Mouse (Mus musculus) erythroblast, embryonic 14.5 days (primary cell): ENCODE data around the gene Acot12. TPM values are rescaled to one million over a fixed set of nuclear protein-coding genes. Genes with fewer than 3 reads are reported as not detected.

ENCODE experiments used
- H3K27me3 ChIP-seq: 2 replicates; pipeline ENCODE4 v1.6.1; 2012; ENCODE audit warnings: inconsistent platforms; ENCODE audit not compliant: control insufficient read depth
- H3K36me3 ChIP-seq: 2 replicates; pipeline ENCODE4 v1.6.1; 2012; ENCODE audit warnings: mild to moderate bottlenecking, inconsistent platforms; ENCODE audit not compliant: control insufficient read depth
- H3K4me1 ChIP-seq: 2 replicates; pipeline ENCODE4 v1.6.1; 2012; ENCODE audit warnings: inconsistent platforms; ENCODE audit not compliant: control insufficient read depth
- H3K4me3 ChIP-seq: replicated peaks from 2 replicates; pipeline ENCODE3; 2012; ENCODE audit warnings: moderate library complexity, mild to moderate bottlenecking, inconsistent platforms
- H3K9me3 ChIP-seq: 2 replicates; pipeline ENCODE4 v1.6.1; 2012; ENCODE audit warnings: low read length, inconsistent platforms, mixed read lengths; ENCODE audit not compliant: control insufficient read depth
- GATA1 ChIP-seq: IDR thresholded peaks from 2 replicates; pipeline ENCODE4 v1.6.1; 2012; ENCODE audit warnings: low read length, inconsistent platforms, mixed read lengths
- TAL1 ChIP-seq: IDR thresholded peaks from 3 replicates; pipeline ENCODE4 v1.6.1; 2012; ENCODE audit warnings: low read length, inconsistent platforms, mixed read lengths
- polyA plus RNA-seq: library from polyadenylated mRNA; stranded (reverse); fragments of >175 nt; gene quantifications from 2 replicates; pipeline ENCODE4 v1.2.3, GENCODE M21; 2012

The Acot12 gene
- polyA plus RNA-seq, 1 experiment: not detected

DNA sequence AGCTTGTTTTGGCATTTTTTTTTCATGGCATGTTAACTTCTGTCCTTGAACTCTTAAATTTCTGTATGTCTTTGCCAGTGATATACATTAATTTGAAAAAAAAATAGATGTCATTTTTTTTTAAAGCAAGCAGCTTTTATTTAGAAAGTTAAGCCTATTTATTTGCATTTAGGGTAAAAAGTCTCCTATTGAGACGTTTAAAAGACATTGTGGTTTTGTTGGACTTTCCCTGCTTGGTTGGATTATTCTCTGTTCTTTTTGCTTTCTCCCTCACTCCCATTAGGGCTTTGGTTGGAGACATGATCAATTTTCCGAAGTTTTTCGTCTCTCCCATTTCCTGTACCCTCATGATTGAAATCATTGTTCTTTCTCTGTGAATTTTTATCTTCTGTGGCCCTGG, 16.2 kb upstream of the Acot12 start:
- TF ChIP-seq TAL1: no peak
- H3K36me3 ChIP-seq: no peaks in the 10 kb centered on the region
- no peaks in the 10 kb centered on the region for H3K4me1 ChIP-seq
- no peak overlapping the region for H3K4me3 ChIP-seq
- H3K9me3 ChIP-seq: no peaks in the 10 kb centered on the region
- no peaks in the 10 kb centered on the region for H3K27me3 ChIP-seq

DNA sequence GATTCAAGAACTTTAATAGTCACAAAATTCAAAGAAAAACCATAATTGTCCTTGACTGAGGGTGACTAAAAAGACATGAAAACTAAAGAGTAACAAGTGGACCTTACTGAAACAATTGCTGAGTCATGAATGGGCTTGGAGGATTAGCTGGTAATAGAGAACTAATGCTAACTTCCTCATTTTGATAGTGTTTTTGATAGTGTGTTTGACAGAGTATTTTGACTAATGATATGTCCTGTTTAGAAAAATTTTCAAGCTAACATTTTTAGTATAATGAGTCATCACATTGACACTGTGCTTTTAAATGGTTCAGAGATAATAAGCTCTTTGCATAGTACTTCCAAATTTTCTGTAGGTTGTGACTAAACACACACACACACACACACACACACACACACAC, 13.4 kb upstream of the Acot12 start:
- H3K27me3 ChIP-seq: no peaks in the 10 kb centered on the region
- H3K4me1 ChIP-seq: no peaks in the 10 kb centered on the region
- H3K36me3 ChIP-seq: no peaks in the 10 kb centered on the region
- TF ChIP-seq TAL1 (no peak), GATA1 (no peak)
- no peak overlapping the region for H3K4me3 ChIP-seq
- no peaks in the 10 kb centered on the region for H3K9me3 ChIP-seq

GRCm38 (mm10) chr13:91737191-91737590, 4.1 kb upstream of the Acot12 start:
- Histone ChIP-seq H3K9me3 (no peaks in the 10 kb centered on the region), H3K36me3 (no peaks in the 10 kb centered on the region), H3K27me3 (peaks cover 18% of the 10 kb centered on the region), H3K4me3 (no peak overlapping the region), H3K4me1 (no peaks in the 10 kb centered on the region)
- no peak for TF ChIP-seq TAL1
- no peak for TF ChIP-seq GATA1

DNA sequence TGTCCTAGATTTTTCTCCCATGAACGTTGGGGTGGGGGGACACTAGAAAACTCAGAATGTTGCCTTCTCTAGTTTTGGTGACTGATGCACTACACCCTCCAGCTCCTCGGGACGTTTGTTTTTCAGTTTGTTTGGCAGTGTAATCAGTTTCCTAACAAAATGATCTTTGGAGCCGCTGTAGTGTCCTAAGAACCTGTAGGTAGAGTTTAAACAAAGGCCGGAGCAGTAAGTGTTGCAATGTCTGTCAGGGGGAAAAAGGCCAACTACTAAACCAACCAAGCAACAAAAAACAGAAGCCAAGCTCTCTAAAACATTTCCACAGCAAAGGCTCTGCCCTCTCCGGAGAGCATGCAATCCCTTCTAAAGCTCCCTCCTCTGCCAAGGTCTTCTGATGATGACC, 461 bp upstream of the Acot12 start:
- H3K4me3 ChIP-seq: peak overlapping the region; percentile 50

DNA sequence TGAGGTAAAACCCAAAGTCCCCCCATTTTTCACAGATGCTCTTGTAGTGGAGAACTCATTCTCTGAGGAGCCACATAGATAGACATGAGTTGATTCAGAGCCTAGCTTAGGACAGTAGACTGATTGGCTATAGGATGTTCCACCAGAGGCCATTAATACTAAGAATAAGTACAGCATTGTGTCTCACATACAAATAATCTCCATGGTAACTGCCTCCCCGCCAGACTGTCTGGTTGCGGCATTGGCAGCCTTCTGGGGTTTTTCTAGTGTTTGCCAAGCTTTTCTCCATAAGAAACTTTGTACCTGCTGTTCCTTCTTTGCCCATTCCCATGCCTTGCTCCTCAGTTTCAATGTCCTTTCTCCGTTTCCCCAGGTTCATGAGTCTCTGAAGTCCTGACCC, 1.9 kb downstream of the Acot12 start:
- no peaks in the 10 kb centered on the region for H3K36me3 ChIP-seq
- H3K27me3 ChIP-seq: peaks cover 25% of the 10 kb centered on the region
- H3K9me3 ChIP-seq: peaks cover 7% of the 10 kb centered on the region
- TF ChIP-seq GATA1 (no peak), TAL1 (no peak)
- H3K4me3 ChIP-seq: no peak overlapping the region
- no peaks in the 10 kb centered on the region for H3K4me1 ChIP-seq

More for the DNA sequence above, 461 bp upstream of the Acot12 start:
- Histone ChIP-seq H3K4me1 (no peaks in the 10 kb centered on the region), H3K36me3 (no peaks in the 10 kb centered on the region), H3K9me3 (no peaks in the 10 kb centered on the region), H3K27me3 (peaks cover 25% of the 10 kb centered on the region)
- TF ChIP-seq TAL1 (no peak), GATA1 (no peak)

GRCm38 (mm10) chr13:91746470-91746869, 5.2 kb downstream of the Acot12 start:
- TF ChIP-seq TAL1 (no peak), GATA1 (no peak)
- Histone ChIP-seq H3K27me3 (peaks cover 14% of the 10 kb centered on the region), H3K4me3 (no peak overlapping the region), H3K36me3 (no peaks in the 10 kb centered on the region), H3K9me3 (peaks cover 7% of the 10 kb centered on the region), H3K4me1 (no peaks in the 10 kb centered on the region)

DNA sequence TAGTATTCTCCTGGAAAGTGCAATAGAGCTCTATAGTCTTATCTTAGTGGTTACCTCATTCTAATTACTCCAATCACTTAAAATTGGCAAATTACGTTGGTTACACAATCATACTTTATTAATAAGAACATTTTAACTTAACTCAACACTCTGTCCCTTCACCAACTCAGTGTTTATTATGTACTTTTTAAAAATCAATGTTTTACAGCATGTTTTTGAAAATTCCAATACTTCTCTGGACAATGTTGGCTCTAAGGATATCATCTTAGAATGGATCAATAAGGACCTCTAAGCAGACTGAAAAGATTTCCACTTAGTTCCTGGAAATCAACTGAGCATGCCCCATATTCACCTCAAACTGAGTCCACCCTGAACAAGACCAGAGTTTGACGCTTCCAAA, 7.1 kb downstream of the Acot12 start:
- Histone ChIP-seq H3K4me3 (no peak overlapping the region), H3K9me3 (peaks cover 7% of the 10 kb centered on the region), H3K27me3 (no peaks in the 10 kb centered on the region; the same call in 1 of the 2 replicates), H3K4me1 (no peaks in the 10 kb centered on the region), H3K36me3 (no peaks in the 10 kb centered on the region)
- TF ChIP-seq GATA1 (no peak), TAL1 (no peak)

DNA sequence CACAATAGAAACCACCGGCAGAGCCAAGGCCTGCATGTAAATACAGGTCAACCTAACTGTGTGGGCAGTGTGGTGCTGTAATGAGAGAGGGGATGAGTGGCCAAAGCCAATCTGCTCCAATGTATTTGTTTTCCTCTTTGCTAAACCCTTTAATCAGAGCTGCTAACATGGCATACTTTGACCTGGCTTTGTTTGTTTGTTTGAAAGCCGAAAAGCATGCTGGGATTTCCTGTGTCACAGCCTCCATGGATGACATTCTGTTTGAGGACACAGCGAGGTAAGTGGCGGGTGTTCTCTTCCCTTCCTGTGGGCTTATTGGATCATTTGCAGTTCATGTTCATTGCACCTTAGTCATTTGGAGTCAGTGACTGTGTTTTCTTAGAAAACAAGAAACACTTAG, 8.7 kb downstream of the Acot12 start:
- peaks cover 7% of the 10 kb centered on the region for H3K9me3 ChIP-seq
- no peak for TF ChIP-seq GATA1
- TF ChIP-seq TAL1: no peak
- H3K36me3 ChIP-seq: no peaks in the 10 kb centered on the region
- H3K4me3 ChIP-seq: no peak overlapping the region
- no peaks in the 10 kb centered on the region for H3K4me1 ChIP-seq
- no peaks in the 10 kb centered on the region; the same call in 1 of the 2 replicates for H3K27me3 ChIP-seq

- no peak for TF ChIP-seq TAL1
- TF ChIP-seq GATA1: no peak
- H3K4me3 ChIP-seq: no peak overlapping the region
- no peaks in the 10 kb centered on the region for H3K27me3 ChIP-seq
- H3K4me1 ChIP-seq: no peaks in the 10 kb centered on the region
- H3K36me3 ChIP-seq: no peaks in the 10 kb centered on the region
- no peaks in the 10 kb centered on the region for H3K9me3 ChIP-seq
These were observed 12.4 kb downstream of the Acot12 start for GRCm38 (mm10) chr13:91753724-91754123.

DNA sequence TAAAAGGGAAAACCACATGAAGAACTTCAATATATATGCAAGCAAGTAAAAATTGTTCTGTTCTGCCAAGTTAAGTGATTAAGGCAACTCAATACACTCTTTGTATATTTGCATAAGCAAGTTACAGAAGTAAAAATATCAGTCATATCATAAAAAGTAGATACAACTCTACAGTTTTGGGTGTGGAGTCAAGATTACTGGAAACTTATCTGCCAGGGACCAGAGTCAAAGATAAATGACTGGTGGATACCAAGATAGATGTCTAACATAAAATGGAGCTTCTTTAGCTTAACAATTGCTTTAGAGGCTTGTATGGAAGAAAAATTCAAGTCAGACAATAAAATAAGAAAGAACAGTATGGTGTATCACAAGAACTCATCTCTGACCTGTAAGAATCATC, 13.4 kb downstream of the Acot12 start:
- no peaks in the 10 kb centered on the region for H3K9me3 ChIP-seq
- H3K4me1 ChIP-seq: no peaks in the 10 kb centered on the region
- H3K4me3 ChIP-seq: no peak overlapping the region
- no peaks in the 10 kb centered on the region for H3K27me3 ChIP-seq
- no peak for TF ChIP-seq GATA1
- no peak for TF ChIP-seq TAL1
- H3K36me3 ChIP-seq: no peaks in the 10 kb centered on the region
